Mouse (Mus musculus) lung, adult 18-20 months (tissue): ENCODE data around the gene Gm20388.
"Not testable (repeated sequence)": the region's sequence is repeated elsewhere in the genome, so short reads cannot be mapped to it uniquely, and the experiment has no call there.

ENCODE experiments used
- DNase-seq, 2 experiments: peaks; one replicate each; pipeline ENCODE4 v3.0.0; 2022; ENCODE audit warnings: mixed read lengths in 2 of 2

The Gm20388 gene

GRCm38 (mm10) chr8:120678447-120678846 lies 767.8 kb downstream of the Gm20388 start:
- peak; percentile 73 to 77 for DNase-seq

- DNase-seq, result no peak
Observed at GRCm38 (mm10) chr8:120679629-120680387, 769.2 kb downstream of the Gm20388 start.

- DNase-seq, result not testable (repeated sequence)
Observed at GRCm38 (mm10) chr8:120680405-120680804, 769.8 kb downstream of the Gm20388 start.

- DNase-seq, result no peak
Observed at GRCm38 (mm10) chr8:120681113-120681512, 770.5 kb downstream of the Gm20388 start.

- DNase-seq, result peak; percentile 73 to 75
Observed at GRCm38 (mm10) chr8:120683602-120684001, 773.0 kb downstream of the Gm20388 start.

GRCm38 (mm10) chr8:120684082-120684481 lies 773.4 kb downstream of the Gm20388 start:
- DNase-seq, result no peak

GRCm38 (mm10) chr8:120685097-120685496 lies 774.5 kb downstream of the Gm20388 start:
- peak; percentile 56 to 62 for DNase-seq

- no peak for DNase-seq
Observed at GRCm38 (mm10) chr8:120685591-120685990, 775.0 kb downstream of the Gm20388 start.

- DNase-seq, result peak; percentile 58 to 68
Observed at GRCm38 (mm10) chr8:120686051-120686450, 775.4 kb downstream of the Gm20388 start.

- DNase-seq, result no peak
Observed at GRCm38 (mm10) chr8:120686576-120686975, 775.9 kb downstream of the Gm20388 start.

- no peak for DNase-seq
Observed at GRCm38 (mm10) chr8:120687786-120688185, 777.1 kb downstream of the Gm20388 start.

GRCm38 (mm10) chr8:120688511-120688910 lies 777.9 kb downstream of the Gm20388 start:
- DNase-seq, result no peak

- no peak for DNase-seq
Observed at GRCm38 (mm10) chr8:120692934-120693333, 782.3 kb downstream of the Gm20388 start.

- DNase-seq, result peak in 1 of 2 experiments; percentile 40
Observed at GRCm38 (mm10) chr8:120693861-120694493, 783.3 kb downstream of the Gm20388 start.

- DNase-seq, result no peak
Observed at GRCm38 (mm10) chr8:120696401-120697153, 785.9 kb downstream of the Gm20388 start.

- DNase-seq, result peak; percentile 48 to 50
Observed at GRCm38 (mm10) chr8:120697154-120697978, 786.7 kb downstream of the Gm20388 start.

- DNase-seq, result no peak
Observed at GRCm38 (mm10) chr8:120697979-120698272, 787.3 kb downstream of the Gm20388 start.

GRCm38 (mm10) chr8:120698426-120698825 lies 787.8 kb downstream of the Gm20388 start:
- no peak for DNase-seq

- DNase-seq, result no peak
Observed at GRCm38 (mm10) chr8:120699079-120699478, 788.4 kb downstream of the Gm20388 start.

- DNase-seq, result no peak
Observed at GRCm38 (mm10) chr8:120699565-120699964, 788.9 kb downstream of the Gm20388 start.

GRCm38 (mm10) chr8:120700053-120700452 lies 789.4 kb downstream of the Gm20388 start:
- no peak for DNase-seq

- DNase-seq, result peak in 1 of 2 experiments; percentile 45
Observed at GRCm38 (mm10) chr8:120701758-120702465, 791.3 kb downstream of the Gm20388 start.
